Mouse (Mus musculus) large intestine, adult 2 months (tissue): ENCODE data around the gene Hibadh. TPM values are rescaled to one million over a fixed set of nuclear protein-coding genes. Genes with fewer than 3 reads are reported as not detected.

Experiments
- DNase-seq: peaks from one replicate; pipeline ENCODE4 v3.0.0-alpha.2; 2012; ENCODE audit warnings: low read depth, low spot score
- WGBS: fragments of 180-500 bp; shearing (Covaris S2); methylation state at CpG from one replicate; pipeline ENCODE4 v1.1.7; 2018; 5-methylcytosine and 5-hydroxymethylcytosine counted together
- polyA plus RNA-seq: library from polyadenylated mRNA; depleted of rRNA; stranded (reverse); fragments of >200 nt; gene quantifications from 2 replicates; pipeline ENCODE4 v1.2.3, GENCODE M21; 2012; rRNA removed

Gene Hibadh
- polyA plus RNA-seq, 1 experiment: 25.8 TPM

DNA sequence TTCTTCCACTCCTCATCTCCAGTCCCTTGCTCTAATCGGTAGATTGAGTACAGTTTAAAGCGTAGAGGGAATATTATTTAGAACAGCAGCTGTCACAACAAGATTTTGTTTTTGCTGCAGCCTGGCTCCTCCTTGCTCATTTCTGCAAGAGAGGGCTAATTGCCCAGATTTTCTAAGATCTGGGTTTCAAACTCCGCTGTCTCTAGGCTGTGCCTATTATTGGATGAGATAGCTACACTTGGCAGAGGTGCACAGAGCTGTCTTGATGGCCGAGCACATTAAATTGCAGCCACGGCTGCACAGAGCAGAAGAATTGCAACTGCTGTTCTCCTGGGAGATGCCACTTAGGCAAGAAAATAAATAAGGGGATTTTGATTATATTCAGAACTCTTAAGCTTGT, 133.0 kb downstream of the Hibadh start:
- no peak for DNase-seq
- WGBS: 70% methylated on average over 5 of the region's 5 CpGs

GRCm38 (mm10) chr6:52505777-52506755, 134.1 kb downstream of the Hibadh start:
- WGBS: 67% methylated on average over 9 of the region's 9 CpGs
- DNase-seq: no peak

DNA sequence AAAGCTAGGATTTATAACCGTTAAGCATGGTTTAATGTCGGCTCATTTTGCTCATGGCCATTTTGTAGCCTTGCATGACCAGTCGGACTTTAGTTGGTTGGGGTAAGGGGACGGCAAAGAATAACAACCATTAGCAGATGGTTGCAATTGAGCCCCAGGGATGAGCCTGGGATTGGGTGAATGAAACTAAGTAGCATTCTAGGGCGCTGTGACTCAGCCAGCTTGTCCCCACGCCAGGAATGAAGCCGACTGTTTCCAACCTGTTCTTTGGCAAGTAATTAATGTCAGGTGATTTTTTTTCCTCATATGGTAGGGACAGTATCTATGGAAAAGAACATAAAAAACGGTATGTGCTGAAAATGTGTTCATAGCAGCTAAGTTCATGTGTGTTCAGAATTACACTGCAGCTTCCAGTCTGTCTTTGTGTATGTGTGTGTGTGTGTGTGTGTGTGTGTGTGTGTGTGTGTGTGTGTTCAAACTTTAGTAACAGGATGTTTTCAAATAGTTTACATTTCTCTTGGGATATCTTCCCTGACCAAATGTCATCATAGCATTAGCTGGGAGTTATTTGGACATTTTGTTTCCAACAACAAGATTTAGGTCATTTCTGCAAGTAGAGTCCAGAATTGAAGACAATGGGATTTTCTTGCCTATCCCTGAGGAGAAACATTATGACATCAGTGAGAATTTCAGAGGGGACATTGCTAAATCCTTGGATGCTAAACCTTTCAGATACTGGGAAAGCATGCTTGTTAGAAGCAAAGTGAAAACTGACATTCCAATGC, 135.3 kb downstream of the Hibadh start:
- no peak for DNase-seq
- 64% methylated on average over 8 of the region's 8 CpGs for WGBS

DNA sequence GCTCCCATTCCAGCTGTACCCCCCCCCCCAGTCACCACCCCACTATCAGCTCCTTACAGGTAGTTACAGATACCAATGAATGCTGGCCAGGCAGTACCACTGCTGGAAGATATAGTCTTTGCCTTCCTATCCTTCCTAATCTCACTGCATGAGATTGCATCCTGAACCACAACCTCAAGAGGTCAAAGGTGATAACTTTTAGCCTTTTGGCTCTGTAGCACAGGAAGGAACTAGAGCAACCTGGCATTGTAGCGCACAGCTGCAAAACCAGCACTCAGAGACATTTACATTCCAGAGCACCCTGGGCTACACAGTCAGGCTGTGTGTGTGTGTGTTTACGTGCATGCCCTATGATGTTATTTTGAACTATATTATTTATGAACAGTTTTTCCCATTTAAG, 137.2 kb downstream of the Hibadh start:
- WGBS: 84% methylated on average over 2 of the region's 2 CpGs
- no peak for DNase-seq

DNA sequence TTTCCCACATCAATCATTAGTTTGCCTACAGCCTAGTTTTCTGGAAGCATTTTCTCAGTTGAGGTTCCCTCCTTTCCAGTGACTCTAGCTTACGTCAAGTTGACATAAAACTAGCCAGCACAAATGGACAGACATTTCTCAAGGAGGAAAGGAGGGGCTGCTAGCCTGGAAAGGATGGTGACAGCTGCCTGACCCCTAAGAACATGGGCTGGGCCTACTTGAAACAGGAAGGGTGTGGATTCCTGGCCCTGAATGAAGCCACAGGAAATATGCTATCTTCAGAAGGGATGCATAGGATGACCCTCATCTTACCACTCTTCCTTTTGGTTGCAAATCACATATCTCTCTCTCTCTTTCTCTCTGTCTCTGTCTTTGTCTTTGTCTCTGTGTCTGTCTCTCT, 138.7 kb downstream of the Hibadh start:
- no peak for DNase-seq
- WGBS: 94% methylated on average over 1 of the region's 1 CpGs

Other genes starting within 250 kb of the Hibadh start
- 45.0 and 57.5 TPM in 2 replicates for gene Tax1bp1, start 73.3 kb upstream of the Hibadh start, polyA plus RNA-seq